Mouse (Mus musculus) E14TG2a.4 (cell line): ENCODE measurements around the gene Gdi2.
A peak's percentile ranks its signal among the peaks of the same experiment; 100 is the strongest.
"Not testable (repeated sequence)": the region's sequence is repeated elsewhere in the genome, so short reads cannot be mapped to it uniquely, and the experiment has no call there.

Source experiments
- H3K27me3 ChIP-seq: 2 replicates; pipeline ENCODE4 v1.6.1; 2014; ENCODE audit warnings: low read length, control low read depth; ENCODE audit not compliant: insufficient read depth
- H3K36me3 ChIP-seq: 2 replicates; pipeline ENCODE4 v1.6.1; 2014; ENCODE audit warnings: low read length, control low read depth; ENCODE audit not compliant: insufficient read depth
- H3K4me1 ChIP-seq: replicated peaks from 2 replicates; pipeline ENCODE4 v1.6.1; 2014; ENCODE audit warnings: low read depth, low read length, control low read depth
- H3K4me3 ChIP-seq: replicated peaks from 2 replicates; pipeline ENCODE4 v1.5.1; 2014; ENCODE audit warnings: mild to moderate bottlenecking, low read length
- H3K9me3 ChIP-seq: 2 replicates; pipeline ENCODE4 v1.6.1; 2014; ENCODE audit warnings: low read length, control low read depth
- CTCF ChIP-seq: conservative IDR thresholded peaks from 2 replicates; pipeline ENCODE4 v1.5.1; 2014; ENCODE audit warnings: low read length
- NANOG ChIP-seq: IDR thresholded peaks from 2 replicates; pipeline ENCODE4 v1.6.1; 2014; ENCODE audit warnings: borderline replicate concordance, low read length, mixed read lengths
- POU5F1 ChIP-seq: IDR thresholded peaks from 2 replicates; pipeline ENCODE4 v1.6.1; 2014; ENCODE audit warnings: low read length, borderline replicate concordance

Gdi2 gene

GRCm38 (mm10) chr13:3530451-3530850 is 7.4 kb upstream of the Gdi2 start:
- Histone ChIP-seq H3K4me3 (no peak overlapping the region), H3K4me1 (peaks cover 38% of the 10 kb centered on the region), H3K36me3 (no peaks in the 10 kb centered on the region), H3K9me3 (no peaks in the 10 kb centered on the region), H3K27me3 (no peaks in the 10 kb centered on the region)
- no peak for TF ChIP-seq CTCF
- no peak for TF ChIP-seq NANOG
- no peak for TF ChIP-seq POU5F1

GRCm38 (mm10) chr13:3531176-3531575 is 6.7 kb upstream of the Gdi2 start:
- peaks cover 38% of the 10 kb centered on the region for H3K4me1 ChIP-seq
- H3K27me3 ChIP-seq, H3K36me3 ChIP-seq, H3K9me3 ChIP-seq: not testable (repeated sequence)
- TF ChIP-seq POU5F1 = peak; percentile 39; the same call in 1 of the 2 replicates
- H3K4me3 ChIP-seq = peak overlapping the region; percentile 24; the same call in 1 of the 2 replicates

GRCm38 (mm10) chr13:3531692-3532320 is 6.1 kb upstream of the Gdi2 start:
- TF ChIP-seq CTCF = no peak
- no peak for TF ChIP-seq NANOG
- TF ChIP-seq POU5F1 = no peak
- no peaks in the 10 kb centered on the region for H3K27me3 ChIP-seq
- peak overlapping the region; percentile 65 for H3K4me3 ChIP-seq
- H3K4me1 ChIP-seq = peaks cover 35% of the 10 kb centered on the region
- H3K9me3 ChIP-seq = peaks cover 6% of the 10 kb centered on the region
- no peaks in the 10 kb centered on the region for H3K36me3 ChIP-seq

DNA sequence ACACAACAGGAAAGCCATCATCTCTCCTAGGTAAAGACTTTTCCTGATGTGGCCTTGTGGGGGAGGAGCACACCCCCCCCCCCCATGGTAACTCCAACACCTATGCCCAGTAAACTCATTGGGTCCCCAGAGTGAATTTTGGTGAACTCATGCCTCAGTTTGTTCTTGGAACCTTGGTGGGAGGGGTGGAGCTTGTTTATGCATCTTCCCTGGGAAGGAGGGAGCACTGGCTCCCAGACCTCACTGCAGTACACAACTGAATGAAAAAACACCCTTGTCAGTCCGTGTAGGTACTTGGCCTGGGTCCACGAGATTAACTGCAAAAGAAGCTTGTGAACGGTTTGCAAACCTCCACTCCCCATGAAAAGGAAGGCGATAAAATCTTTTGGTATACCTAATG is 5.4 kb upstream of the Gdi2 start:
- H3K4me1 ChIP-seq = peaks cover 40% of the 10 kb centered on the region
- H3K36me3 ChIP-seq = no peaks in the 10 kb centered on the region
- no peaks in the 10 kb centered on the region for H3K27me3 ChIP-seq
- TF ChIP-seq NANOG (no peak), POU5F1 (no peak), CTCF (no peak)
- H3K4me3 ChIP-seq = peak overlapping the region; percentile 65
- H3K9me3 ChIP-seq = peaks cover 6% of the 10 kb centered on the region

GRCm38 (mm10) chr13:3534146-3534545 is 3.7 kb upstream of the Gdi2 start:
- no peaks in the 10 kb centered on the region for H3K27me3 ChIP-seq
- H3K4me3 ChIP-seq = no peak overlapping the region
- no peaks in the 10 kb centered on the region for H3K36me3 ChIP-seq
- peaks cover 39% of the 10 kb centered on the region for H3K4me1 ChIP-seq
- H3K9me3 ChIP-seq = peaks cover 6% of the 10 kb centered on the region
- no peak for TF ChIP-seq CTCF
- TF ChIP-seq POU5F1 = no peak

DNA sequence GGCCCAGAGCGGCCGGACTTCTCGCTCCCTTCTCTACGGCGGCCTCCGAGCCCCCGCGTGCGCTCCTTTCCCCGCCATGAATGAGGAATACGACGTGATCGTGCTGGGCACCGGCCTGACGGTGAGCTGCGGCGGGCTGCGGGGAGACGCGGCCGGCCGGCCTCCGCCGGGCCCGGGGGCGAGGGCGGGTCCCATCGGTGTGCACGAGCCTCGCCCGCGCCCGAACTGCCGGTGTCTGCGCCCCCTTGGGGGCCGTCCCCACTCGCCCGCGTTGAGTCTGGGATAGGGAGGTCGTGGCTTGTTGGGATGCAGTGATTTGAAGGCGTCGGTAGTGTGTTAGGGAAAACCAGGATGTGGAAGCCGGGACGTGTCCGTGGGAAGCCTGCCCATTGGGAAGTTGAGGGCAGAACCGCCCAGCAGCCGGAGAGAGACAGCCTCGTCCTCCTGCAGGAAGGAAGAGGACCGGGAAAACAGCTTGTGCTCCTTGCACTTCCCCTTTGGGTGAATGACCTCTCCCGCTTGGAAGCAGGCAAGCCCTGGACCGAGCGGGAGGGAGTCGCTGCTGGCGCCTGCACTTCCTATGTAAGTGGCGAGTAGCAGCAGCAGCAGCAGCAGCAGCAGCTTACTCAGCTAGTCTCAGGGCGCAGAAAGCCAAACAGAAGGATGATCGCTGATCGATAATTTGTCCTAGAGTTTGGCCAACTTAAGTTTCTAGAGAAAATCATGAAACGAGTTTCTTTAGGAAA is 533 bp downstream of the Gdi2 start:
- peaks cover 34% of the 10 kb centered on the region for H3K36me3 ChIP-seq
- no peak for TF ChIP-seq NANOG

DNA sequence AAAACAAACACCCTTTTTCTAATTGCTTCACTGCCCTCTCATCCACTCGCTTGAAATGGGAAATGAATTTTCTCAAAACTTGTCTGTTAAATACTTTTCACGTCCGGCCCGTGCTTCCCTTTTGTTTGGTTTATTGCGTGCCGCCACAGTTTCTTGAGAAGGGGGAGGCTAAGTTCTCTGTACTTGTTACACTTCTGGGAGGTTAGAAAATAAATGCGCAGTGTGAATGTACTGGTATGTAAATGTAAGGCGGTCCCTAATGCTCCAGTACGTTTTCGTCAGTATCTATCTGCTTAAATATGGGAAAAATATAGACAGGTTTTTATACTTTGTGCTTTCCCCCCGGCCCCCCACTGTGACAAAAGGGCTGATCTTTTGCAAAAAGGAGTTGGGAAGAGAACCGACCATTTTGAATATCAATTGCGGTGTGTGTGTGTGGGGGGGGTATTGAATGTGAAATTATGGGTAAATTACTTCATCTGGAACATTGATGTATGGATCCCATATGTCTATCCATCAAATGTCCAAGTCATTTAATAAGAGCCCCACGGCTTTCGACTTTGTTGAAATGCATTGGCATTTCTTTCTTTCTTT is 1.2 kb downstream of the Gdi2 start:
- Histone ChIP-seq H3K4me1 (peaks cover 46% of the 10 kb centered on the region), H3K9me3 (peaks cover 6% of the 10 kb centered on the region), H3K27me3 (no peaks in the 10 kb centered on the region), H3K36me3 (peaks cover 40% of the 10 kb centered on the region), H3K4me3 (peak overlapping the region; percentile 97)
- TF ChIP-seq NANOG (no peak), POU5F1 (no peak), CTCF (no peak)

More for the DNA sequence above, 533 bp downstream of the Gdi2 start:
- peak overlapping the region; percentile 97 for H3K4me3 ChIP-seq
- H3K4me1 ChIP-seq = peaks cover 43% of the 10 kb centered on the region
- H3K9me3 ChIP-seq = peaks cover 6% of the 10 kb centered on the region
- H3K27me3 ChIP-seq = no peaks in the 10 kb centered on the region

- Histone ChIP-seq H3K9me3 (peaks cover 6% of the 10 kb centered on the region), H3K4me3 (peak overlapping the region; percentile 97), H3K27me3 (no peaks in the 10 kb centered on the region), H3K36me3 (peaks cover 51% of the 10 kb centered on the region), H3K4me1 (peaks cover 56% of the 10 kb centered on the region)
- TF ChIP-seq CTCF = no peak
- no peak for TF ChIP-seq NANOG
- no peak for TF ChIP-seq POU5F1
Measured at GRCm38 (mm10) chr13:3540166-3540565, 2.3 kb downstream of the Gdi2 start.
